Mouse (Mus musculus) kidney, adult 9 months (tissue): ENCODE measurements at regions not wholly inside any gene's neighbourhood (a gene's known extent, or its start where the extent isn't known, plus 50 kb on each side); places are given as distances from the start of the nearest gene placed in this dataset.
"Not testable (repeated sequence)": the region's sequence is repeated elsewhere in the genome, so short reads cannot be mapped to it uniquely, and the experiment has no call there.

Experiments used
- DNase-seq: peaks from one replicate; pipeline ENCODE4 v3.0.0; 2022

DNA sequence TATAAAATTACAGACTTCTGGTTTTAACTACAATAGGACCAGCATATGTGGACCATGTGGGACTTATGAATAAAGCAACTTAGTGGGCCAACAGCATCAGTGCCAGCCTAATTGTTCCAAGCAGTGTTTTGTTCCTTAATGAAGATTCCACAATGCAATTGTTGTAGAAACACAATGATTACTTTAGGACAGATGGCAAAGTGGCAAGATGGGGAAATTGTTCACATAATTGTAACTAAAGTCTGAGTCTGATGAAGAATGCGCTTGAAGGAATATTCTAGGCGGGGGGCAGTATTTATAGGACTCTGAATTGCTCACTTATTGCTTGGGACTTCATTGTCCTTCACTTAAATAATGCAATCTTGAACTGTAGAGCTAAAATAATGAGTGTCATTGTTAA, 253.4 kb upstream of the Kcnj3 start:
- DNase-seq, result no peak

DNA sequence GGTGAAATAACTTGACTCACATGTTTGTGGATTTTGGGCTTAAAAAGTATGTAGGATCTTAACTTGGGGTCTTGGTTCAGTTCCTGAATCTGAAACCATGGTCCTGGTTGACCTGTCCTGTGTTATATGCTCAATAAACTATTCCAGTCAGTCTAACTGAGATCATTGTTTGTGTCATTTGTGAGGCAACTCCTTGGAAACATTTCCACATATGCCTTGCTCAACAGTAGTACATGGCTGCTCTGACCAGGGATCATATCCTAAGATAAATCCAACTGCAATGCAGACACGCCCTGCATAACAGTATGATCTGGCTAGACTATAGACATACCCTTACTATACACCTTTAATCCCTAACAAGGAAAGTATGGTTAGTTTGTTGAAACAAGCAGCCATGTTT, 228.9 kb upstream of the Kcnj3 start:
- DNase-seq, result no peak

DNA sequence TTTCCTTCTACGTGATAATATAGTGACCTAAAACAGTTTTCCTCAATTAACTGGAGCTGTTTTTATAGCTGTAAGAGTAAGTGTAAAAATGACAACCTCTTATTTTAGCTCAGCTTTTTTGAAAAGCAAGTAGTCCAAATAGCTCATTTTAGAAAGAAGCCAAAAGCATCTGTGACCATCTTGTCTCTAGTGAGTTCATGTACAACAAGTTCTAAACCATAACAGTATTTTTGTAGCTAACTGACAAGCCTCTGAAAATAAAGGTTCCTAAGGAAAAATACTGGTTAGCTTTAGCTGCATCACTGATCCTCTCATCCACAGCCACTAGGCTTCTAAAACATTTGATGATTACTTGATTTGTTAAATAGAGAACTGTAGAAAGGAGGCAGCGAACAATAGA, 227.2 kb upstream of the Kcnj3 start:
- DNase-seq, result no peak

DNA sequence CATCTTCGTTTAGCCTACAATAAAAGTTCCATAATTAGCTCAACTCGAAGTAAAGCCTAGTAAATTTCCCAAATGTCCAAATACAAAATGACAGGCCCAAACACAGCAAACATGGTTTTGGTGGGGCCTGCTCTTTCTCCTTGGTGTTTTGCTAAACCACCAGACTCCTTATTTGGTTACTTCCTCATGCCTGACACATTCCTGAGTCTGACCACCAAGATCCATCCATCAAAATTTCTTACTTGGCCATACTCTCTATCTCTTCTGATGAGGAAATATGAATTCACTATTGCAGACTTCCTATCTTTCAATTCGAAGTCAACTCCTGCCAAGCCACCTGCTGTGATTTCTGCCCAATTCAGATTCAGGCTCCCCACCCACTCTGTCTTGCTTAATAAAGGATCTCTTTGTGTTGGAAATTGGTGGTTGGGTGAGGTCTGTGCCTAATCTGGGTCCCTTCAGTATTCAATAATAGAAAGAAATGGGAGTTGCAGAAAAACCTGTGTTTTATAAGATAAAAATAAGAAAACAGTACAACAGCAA, 225.9 kb upstream of the Kcnj3 start:
- no peak for DNase-seq

DNA sequence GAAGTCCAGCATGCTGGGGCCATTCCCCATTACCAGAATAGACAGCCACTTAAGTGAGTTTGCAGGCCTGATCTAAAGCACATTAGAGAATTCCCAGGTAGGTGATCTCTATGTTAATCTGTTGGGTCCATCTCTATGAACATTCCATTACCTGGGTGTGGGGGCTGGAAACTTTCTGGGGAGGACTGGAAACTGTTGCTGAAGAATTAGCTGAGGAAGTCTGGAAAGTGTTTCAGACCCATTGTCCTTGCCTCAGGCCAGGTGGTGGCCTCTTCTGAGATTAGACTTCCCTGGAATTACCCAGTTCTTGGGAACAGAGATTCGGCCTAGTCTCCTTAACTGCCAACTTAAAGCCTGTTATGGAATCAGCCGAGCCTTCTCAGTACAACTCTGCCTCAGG, 224.5 kb upstream of the Kcnj3 start:
- DNase-seq, result no peak

DNA sequence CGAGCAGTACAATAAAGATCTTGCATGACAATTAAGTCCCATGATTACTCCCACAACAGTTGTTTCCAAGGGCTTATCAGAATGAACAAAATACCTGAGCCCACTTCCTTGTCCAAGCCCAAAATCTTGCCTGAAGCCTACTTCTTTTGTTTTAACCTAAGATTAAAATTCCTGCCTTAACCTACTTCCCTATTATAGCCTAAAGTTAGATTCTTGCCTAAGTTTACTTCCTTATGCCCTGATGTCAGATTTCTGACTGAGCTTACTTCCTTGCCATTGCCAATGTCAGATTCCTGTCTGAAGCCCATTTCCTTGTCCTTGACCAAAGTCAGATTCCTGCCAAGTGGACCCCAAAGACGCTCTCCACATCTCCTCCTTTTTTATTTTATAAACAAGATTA, 213.7 kb upstream of the Kcnj3 start:
- no peak for DNase-seq

DNA sequence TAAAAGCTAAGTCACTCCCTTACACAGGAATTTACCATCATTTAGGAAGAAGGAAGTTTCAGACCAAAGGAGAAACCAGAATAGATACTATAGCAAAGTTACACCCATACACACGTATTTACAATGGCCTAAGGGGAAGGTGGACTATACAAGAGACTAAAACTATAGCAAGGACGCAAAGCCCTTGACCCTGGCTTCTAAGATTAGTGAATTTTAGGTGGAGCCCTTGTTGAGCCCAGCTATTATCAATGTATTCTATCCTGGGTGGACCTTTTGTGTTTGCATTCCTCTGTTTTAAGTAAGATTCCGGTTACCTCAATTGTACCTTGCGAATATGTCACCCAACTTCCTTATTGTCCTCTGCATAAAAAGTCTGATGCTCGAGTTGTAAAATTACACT, 213.0 kb upstream of the Kcnj3 start:
- DNase-seq, result not testable (repeated sequence)

DNA sequence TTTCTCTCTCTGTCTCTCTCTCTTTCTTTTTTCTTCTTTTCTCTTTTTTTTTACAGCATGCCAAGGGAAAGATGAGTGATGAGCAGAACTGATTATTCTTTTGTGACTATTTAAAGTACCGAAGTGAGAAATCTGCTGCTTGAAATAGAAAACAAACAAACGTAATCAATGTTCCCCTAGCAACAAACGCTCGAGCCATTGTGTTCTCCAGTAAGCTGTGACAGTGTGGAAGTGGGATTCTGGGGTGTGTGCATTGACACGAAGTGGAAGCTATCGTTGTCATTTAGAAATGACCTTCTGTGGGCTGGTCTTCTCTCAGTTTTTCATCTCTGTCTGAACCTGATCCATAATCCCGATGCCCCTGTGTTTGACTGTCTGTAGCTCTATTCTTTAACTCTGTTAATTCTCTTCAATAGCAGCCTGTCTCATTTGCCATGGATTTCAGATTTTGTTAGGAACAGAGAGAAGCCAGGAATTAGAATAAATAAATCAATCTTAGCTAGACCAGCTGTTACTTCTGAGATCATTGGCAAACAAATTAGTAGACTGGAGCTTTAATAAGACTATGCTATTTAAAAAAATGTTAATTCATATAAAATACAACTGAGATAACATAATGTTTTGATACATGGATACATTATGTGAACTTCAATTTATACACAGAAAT, 207.5 kb upstream of the Kcnj3 start:
- no peak for DNase-seq

DNA sequence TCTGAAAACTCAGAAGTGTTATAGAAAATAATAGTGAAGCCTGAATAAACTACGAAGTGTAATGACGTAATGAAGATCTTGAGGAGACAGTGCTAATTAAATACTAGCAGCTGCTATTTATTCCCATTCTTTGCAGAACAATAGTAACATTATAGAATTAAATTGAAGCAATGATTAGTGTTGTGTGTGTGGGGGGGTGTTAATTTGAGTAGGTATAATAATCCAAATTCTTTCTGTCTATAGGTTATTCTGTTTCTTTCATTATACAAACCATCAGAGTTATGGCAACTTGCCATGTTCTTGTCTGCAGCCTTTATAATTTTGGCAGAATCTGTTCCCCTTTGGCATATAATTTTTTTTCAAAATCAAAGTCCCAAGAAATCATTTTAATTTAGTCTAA, 203.9 kb upstream of the Kcnj3 start:
- no peak for DNase-seq

DNA sequence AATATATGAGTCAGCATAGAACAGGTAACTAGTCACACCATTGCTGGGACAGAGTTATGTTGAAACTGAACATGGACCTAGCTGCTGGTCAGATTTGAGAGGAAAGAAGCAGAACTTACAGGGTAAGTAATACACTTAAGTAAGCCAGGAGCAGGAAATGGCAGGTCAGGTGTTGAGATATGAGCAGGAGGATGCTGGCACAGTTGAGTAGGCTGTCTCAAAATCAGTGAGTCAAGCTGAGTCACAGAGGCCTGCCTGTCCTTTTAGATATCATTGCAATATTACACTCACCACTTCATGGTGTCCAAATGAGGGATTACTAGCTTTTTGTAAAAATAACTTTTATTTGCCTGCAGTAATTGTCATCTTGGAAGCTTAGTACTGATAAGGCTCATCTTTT, 182.6 kb upstream of the Kcnj3 start:
- DNase-seq, result no peak

DNA sequence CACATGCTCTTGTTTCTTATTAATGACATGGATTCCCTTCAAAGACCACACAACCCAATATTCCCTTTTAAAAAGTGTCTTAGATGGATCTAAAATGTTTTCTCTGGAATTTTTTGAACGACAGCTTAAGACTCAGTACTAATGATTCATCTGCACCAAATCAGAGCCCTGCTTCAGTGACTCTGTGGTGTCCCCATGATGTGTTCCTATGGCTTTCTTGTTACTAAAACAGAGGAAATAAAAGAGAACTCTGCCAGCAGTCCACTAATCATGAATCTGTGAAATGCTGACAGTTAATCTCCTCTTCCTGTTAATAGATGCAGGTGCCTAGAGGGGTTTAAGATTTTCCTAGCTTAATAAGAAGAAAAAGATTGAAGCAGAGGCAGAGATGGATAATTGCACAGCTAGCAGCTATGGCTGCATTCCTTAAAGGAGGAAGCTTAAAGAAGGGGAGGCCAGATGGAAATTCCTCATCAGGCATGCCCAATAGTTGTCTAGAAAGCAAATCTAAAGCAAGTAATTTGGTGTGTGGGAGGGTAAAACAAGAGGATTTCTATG, 173.0 kb upstream of the Kcnj3 start:
- no peak for DNase-seq

DNA sequence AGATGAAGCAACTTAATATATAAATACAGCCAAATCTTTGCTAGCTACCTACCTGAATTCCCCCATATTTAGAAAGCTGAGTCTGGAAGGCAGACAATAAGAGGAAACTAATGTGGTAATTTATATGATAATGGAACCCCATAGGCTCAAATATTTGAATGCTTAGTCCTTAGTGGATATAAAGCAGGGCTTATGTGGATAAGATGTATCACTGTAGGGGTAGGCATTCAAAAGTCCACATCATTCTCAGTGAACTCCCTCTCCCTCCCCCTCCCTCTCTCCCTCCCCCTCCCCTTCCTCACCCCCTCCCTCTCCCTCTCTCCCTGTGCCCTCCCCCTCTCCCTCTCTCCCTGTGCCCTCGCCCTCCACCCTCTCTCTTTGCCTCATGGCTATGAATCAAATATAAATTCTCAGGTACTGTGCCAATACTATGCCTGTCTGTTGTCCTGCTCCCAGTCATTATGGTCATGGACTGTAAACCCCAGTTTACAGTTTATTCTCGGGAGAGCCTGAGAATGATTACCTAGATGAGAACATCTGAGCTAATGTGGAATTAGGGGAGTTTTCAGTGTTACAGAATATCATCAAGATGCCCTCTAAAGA, 171.8 kb upstream of the Kcnj3 start:
- DNase-seq, result no peak

DNA sequence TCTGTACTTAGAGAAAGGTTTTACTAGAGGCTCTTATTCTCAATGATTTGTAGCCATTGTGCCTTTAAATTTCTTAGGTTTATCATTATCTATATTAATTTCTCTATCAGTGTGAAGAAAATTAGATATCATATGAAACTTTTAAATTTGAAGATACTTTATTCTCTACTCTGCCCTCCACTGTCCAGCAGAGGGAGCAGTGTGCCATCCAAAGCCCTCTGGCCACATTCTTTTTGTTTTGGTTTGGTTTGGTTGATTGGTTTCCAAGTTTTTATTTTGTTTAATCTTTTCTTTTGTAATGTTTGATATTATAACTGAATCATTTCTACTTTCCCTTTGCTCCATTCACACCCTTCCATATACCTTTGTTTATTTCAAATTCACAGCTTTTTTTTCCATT, 129.4 kb upstream of the Kcnj3 start:
- peak; percentile 23 for DNase-seq

DNA sequence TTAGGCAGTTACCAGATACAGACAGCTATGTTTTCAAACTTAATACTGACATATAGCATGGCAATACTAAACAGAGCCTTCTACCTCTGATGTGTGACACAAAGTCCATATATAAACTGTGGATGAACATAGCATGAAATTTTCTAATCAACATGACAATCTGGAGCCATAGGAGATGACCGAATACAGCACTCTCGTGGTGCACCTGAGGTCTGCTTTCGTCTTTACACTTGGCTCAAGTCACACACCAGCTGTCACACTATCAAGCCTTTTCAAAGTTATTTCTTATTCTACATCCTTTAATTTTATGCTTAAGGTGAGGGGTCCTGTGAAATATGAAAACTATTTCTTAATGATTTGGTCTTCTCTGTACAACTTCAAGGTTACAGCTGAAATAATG, 120.1 kb upstream of the Kcnj3 start:
- DNase-seq, result no peak

DNA sequence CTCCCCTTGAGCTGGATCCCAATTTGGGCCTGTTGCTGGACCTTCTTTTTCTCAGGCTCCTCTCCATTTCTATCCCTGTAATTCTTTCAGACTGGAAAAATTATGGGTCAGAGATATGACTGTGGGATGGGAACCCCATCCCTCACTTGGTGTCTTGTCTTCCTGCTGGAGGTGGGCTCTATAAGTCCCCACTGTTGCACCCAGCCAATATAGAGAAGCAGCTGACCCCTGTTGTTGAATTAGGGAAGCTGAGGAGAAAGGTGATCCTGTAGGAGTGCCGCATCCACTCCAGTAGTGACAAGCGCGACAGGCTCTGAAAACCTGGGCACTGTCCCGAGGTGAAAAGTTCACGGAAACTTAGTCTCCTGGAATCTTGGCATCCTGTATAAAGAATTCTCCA, 81.7 kb upstream of the Kcnj3 start:
- DNase-seq, result not testable (repeated sequence)
